Mouse (Mus musculus): ENCODE measurements at regions not wholly inside any gene's neighbourhood (a gene's known extent, or its start where the extent isn't known, plus 50 kb on each side); places are given as distances from the start of the nearest gene placed in this dataset.

GRCm38 (mm10) chr1:129219098-129219497, 54.0 kb upstream of the Thsd7b start:
- H3K9ac ChIP-seq: no peak overlapping the region
- no peaks in the 10 kb centered on the region for H3K4me1 ChIP-seq
- H3K4me2 ChIP-seq (replicated peaks): no peak overlapping the region
- ATAC-seq (ENCODE audit: insufficient number of reproducible peaks, insufficient read depth, low FRiP score, low TSS enrichment): no peak
- 88% methylated on average over 2 of the region's 2 CpGs for WGBS
- no peaks in the 10 kb centered on the region for H3K36me3 ChIP-seq
- H3K4me3 ChIP-seq: no peak overlapping the region
- no peaks in the 10 kb centered on the region for H3K27me3 ChIP-seq
- H3K27ac ChIP-seq: no peak overlapping the region
- H3K9me3 ChIP-seq: no peaks in the 10 kb centered on the region

- Histone ChIP-seq H3K9me3 (no peaks in the 10 kb centered on the region), H3K27me3 (no peaks in the 10 kb centered on the region), H3K4me1 (0 out of 2 replicates have a peak, but pooled peaks cover 4% of the 10 kb centered on the region), H3K4me3 (no peak overlapping the region), H3K9ac (no peak overlapping the region), H3K27ac (0 out of 2 replicates have a peak overlapping the region, but pooled peaks have one; percentile 3), H3K36me3 (no peaks in the 10 kb centered on the region), H3K4me2 (replicated peaks) (no peak overlapping the region)
- ATAC-seq (ENCODE audit: insufficient number of reproducible peaks, insufficient read depth, low FRiP score, low TSS enrichment): no peak
- 68% methylated on average over 1 of the region's 1 CpGs for WGBS
These were observed 64.3 kb upstream of the Thsd7b start for GRCm38 (mm10) chr1:129208806-129209205.

DNA sequence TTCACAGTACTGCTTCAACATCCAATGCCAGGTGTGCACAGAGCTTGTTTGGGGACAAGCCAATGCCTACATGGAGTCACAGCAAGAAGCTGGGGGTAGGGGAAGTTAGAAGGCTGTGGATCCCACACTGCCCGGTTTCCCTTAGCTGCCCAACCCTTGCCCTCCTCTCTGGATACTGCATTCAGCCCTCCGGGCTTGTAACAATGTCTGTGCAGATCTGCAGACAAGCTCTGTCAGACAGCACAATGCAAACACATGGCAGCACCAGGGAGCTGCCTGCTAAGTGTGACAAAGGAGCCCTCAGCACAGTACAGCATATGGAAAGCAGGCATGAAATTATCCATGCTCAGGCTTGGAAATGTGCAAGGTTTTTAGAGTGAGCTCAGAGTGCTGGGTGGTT, 64.7 kb upstream of the Thsd7b start:
- 0 out of 2 replicates have a peak, but pooled peaks cover 4% of the 10 kb centered on the region for H3K4me1 ChIP-seq
- H3K27ac ChIP-seq: 0 out of 2 replicates have a peak overlapping the region, but pooled peaks have one; percentile 3
- H3K36me3 ChIP-seq: no peaks in the 10 kb centered on the region
- no peak overlapping the region for H3K4me2 ChIP-seq (replicated peaks)
- H3K4me3 ChIP-seq: no peak overlapping the region
- no peaks in the 10 kb centered on the region for H3K9me3 ChIP-seq
- peak; percentile 83 for ATAC-seq (ENCODE audit: insufficient number of reproducible peaks, insufficient read depth, low FRiP score, low TSS enrichment)
- H3K9ac ChIP-seq: no peak overlapping the region
- 20% methylated on average over 2 of the region's 2 CpGs for WGBS
- no peaks in the 10 kb centered on the region for H3K27me3 ChIP-seq

- Histone ChIP-seq H3K36me3 (no peaks in the 10 kb centered on the region), H3K27me3 (no peaks in the 10 kb centered on the region), H3K9me3 (no peaks in the 10 kb centered on the region), H3K4me2 (replicated peaks) (no peak overlapping the region), H3K9ac (no peak overlapping the region), H3K27ac (no peak overlapping the region), H3K4me1 (0 out of 2 replicates have a peak, but pooled peaks cover 4% of the 10 kb centered on the region), H3K4me3 (no peak overlapping the region)
- ATAC-seq (ENCODE audit: insufficient number of reproducible peaks, insufficient read depth, low FRiP score, low TSS enrichment): no peak
- WGBS: 83% methylated on average over 5 of the region's 5 CpGs
These were observed 65.4 kb upstream of the Thsd7b start for GRCm38 (mm10) chr1:129207674-129208073.

GRCm38 (mm10) chr1:129180174-129180759, 92.8 kb upstream of the Thsd7b start:
- no peak overlapping the region for H3K4me2 ChIP-seq (replicated peaks)

GRCm38 (mm10) chr1:129169936-129170335, 103.2 kb upstream of the Thsd7b start:
- H3K36me3 ChIP-seq: no peaks in the 10 kb centered on the region
- H3K4me2 ChIP-seq (replicated peaks): no peak overlapping the region
- 81% methylated on average over 8 of the region's 8 CpGs for WGBS
- no peak for ATAC-seq (ENCODE audit: insufficient number of reproducible peaks, insufficient read depth, low FRiP score, low TSS enrichment)
- no peak overlapping the region for H3K9ac ChIP-seq
- no peaks in the 10 kb centered on the region for H3K9me3 ChIP-seq
- H3K4me3 ChIP-seq: no peak overlapping the region
- H3K27ac ChIP-seq: no peak overlapping the region
- no peaks in the 10 kb centered on the region for H3K4me1 ChIP-seq
- no peaks in the 10 kb centered on the region for H3K27me3 ChIP-seq

More at GRCm38 (mm10) chr1:129180174-129180759, 92.8 kb upstream of the Thsd7b start:
- Histone ChIP-seq H3K9me3 (no peaks in the 10 kb centered on the region), H3K36me3 (no peaks in the 10 kb centered on the region), H3K4me1 (no peaks in the 10 kb centered on the region), H3K9ac (no peak overlapping the region), H3K27ac (no peak overlapping the region), H3K27me3 (no peaks in the 10 kb centered on the region), H3K4me3 (no peak overlapping the region)
- 82% methylated on average over 3 of the region's 3 CpGs for WGBS
- ATAC-seq (ENCODE audit: insufficient number of reproducible peaks, insufficient read depth, low FRiP score, low TSS enrichment): no peak

GRCm38 (mm10) chr1:129150643-129151042, 122.5 kb upstream of the Thsd7b start:
- Histone ChIP-seq H3K9me3 (no peaks in the 10 kb centered on the region), H3K9ac (no peak overlapping the region), H3K27me3 (no peaks in the 10 kb centered on the region), H3K4me3 (no peak overlapping the region), H3K4me2 (replicated peaks) (no peak overlapping the region), H3K36me3 (no peaks in the 10 kb centered on the region), H3K4me1 (0 out of 2 replicates have a peak, but pooled peaks cover 3% of the 10 kb centered on the region), H3K27ac (no peak overlapping the region)
- no peak for ATAC-seq (ENCODE audit: insufficient number of reproducible peaks, insufficient read depth, low FRiP score, low TSS enrichment)
- 84% methylated on average over 1 of the region's 1 CpGs for WGBS

- WGBS: 62% methylated on average over 7 of the region's 7 CpGs
- ATAC-seq (ENCODE audit: insufficient number of reproducible peaks, insufficient read depth, low FRiP score, low TSS enrichment): no peak
- H3K4me3 ChIP-seq: no peak overlapping the region
These were observed 124.2 kb upstream of the Thsd7b start for GRCm38 (mm10) chr1:129148733-129149388.

GRCm38 (mm10) chr1:129146395-129147094, 126.6 kb upstream of the Thsd7b start:
- Histone ChIP-seq H3K9me3 (no peaks in the 10 kb centered on the region), H3K36me3 (no peaks in the 10 kb centered on the region), H3K4me2 (replicated peaks) (no peak overlapping the region), H3K9ac (no peak overlapping the region), H3K27ac (no peak overlapping the region), H3K27me3 (no peaks in the 10 kb centered on the region), H3K4me3 (no peak overlapping the region), H3K4me1 (0 out of 2 replicates have a peak, but pooled peaks cover 3% of the 10 kb centered on the region)
- 51% methylated on average over 4 of the region's 4 CpGs for WGBS
- ATAC-seq (ENCODE audit: insufficient number of reproducible peaks, insufficient read depth, low FRiP score, low TSS enrichment): 0 out of 2 replicates have a peak, but pooled peaks have one; percentile 15

More at GRCm38 (mm10) chr1:129148733-129149388, 124.2 kb upstream of the Thsd7b start:
- H3K4me2 ChIP-seq (replicated peaks): no peak overlapping the region
- no peaks in the 10 kb centered on the region for H3K36me3 ChIP-seq
- no peak overlapping the region for H3K27ac ChIP-seq
- H3K27me3 ChIP-seq: no peaks in the 10 kb centered on the region
- 0 out of 2 replicates have a peak, but pooled peaks cover 3% of the 10 kb centered on the region for H3K4me1 ChIP-seq
- no peak overlapping the region for H3K9ac ChIP-seq
- no peaks in the 10 kb centered on the region for H3K9me3 ChIP-seq

- no peak for ATAC-seq (ENCODE audit: insufficient number of reproducible peaks, insufficient read depth, low FRiP score, low TSS enrichment)
- Histone ChIP-seq H3K4me1 (no peaks in the 10 kb centered on the region), H3K9me3 (no peaks in the 10 kb centered on the region), H3K4me3 (no peak overlapping the region), H3K9ac (no peak overlapping the region), H3K27me3 (no peaks in the 10 kb centered on the region), H3K36me3 (no peaks in the 10 kb centered on the region), H3K27ac (no peak overlapping the region), H3K4me2 (replicated peaks) (no peak overlapping the region)
- 80% methylated on average over 7 of the region's 7 CpGs for WGBS
These were observed 134.3 kb upstream of the Thsd7b start for GRCm38 (mm10) chr1:129138783-129139182.

GRCm38 (mm10) chr1:129106961-129107557, 166.0 kb upstream of the Thsd7b start:
- WGBS: 58% methylated on average over 1 of the region's 1 CpGs
- no peak overlapping the region for H3K27ac ChIP-seq
- H3K4me3 ChIP-seq: no peak overlapping the region
- ATAC-seq (ENCODE audit: insufficient number of reproducible peaks, insufficient read depth, low FRiP score, low TSS enrichment): no peak
- H3K4me1 ChIP-seq: no peaks in the 10 kb centered on the region
- H3K27me3 ChIP-seq: no peaks in the 10 kb centered on the region
- no peak overlapping the region for H3K9ac ChIP-seq
- H3K4me2 ChIP-seq (replicated peaks): no peak overlapping the region
- no peaks in the 10 kb centered on the region for H3K9me3 ChIP-seq
- no peaks in the 10 kb centered on the region for H3K36me3 ChIP-seq

Measured in embryonic facial prominence, embryonic 12.5 days (tissue).